Mouse (Mus musculus): ENCODE data around the gene Fignl1. TPM values are rescaled to one million over a fixed set of nuclear protein-coding genes. Genes with fewer than 3 reads are reported as not detected.

Gene Fignl1
- 0.67 and 1.6 TPM in 2 replicates for polyA plus RNA-seq (2012; rRNA removed)

GRCm38 (mm10) chr11:11808820-11809403 is at the start of gene Fignl1:
Gene Fignl1 (minus strand): TSS chr11:11808962.
- no peak for DNase-seq (ENCODE audit: low read depth)

- no peak for DNase-seq (ENCODE audit: low read depth)
Measured at GRCm38 (mm10) chr11:11856959-11857358, 48.2 kb upstream of the Fignl1 start.

- no peak for DNase-seq (ENCODE audit: low read depth)
Measured at GRCm38 (mm10) chr11:11855685-11856131, 46.9 kb upstream of the Fignl1 start.

- no peak for DNase-seq (ENCODE audit: low read depth)
Measured at GRCm38 (mm10) chr11:11855061-11855672, 46.4 kb upstream of the Fignl1 start.

GRCm38 (mm10) chr11:11853731-11854461 is 45.1 kb upstream of the Fignl1 start:
- no peak for DNase-seq (ENCODE audit: low read depth)

- no peak for DNase-seq (ENCODE audit: low read depth)
Measured at GRCm38 (mm10) chr11:11851957-11852505, 43.3 kb upstream of the Fignl1 start.

- DNase-seq (ENCODE audit: low read depth), result no peak
Measured at GRCm38 (mm10) chr11:11850476-11851267, 41.9 kb upstream of the Fignl1 start.

- no peak for DNase-seq (ENCODE audit: low read depth)
Measured at GRCm38 (mm10) chr11:11849513-11850311, 41.0 kb upstream of the Fignl1 start.

- DNase-seq (ENCODE audit: low read depth), result no peak
Measured at GRCm38 (mm10) chr11:11848467-11848866, 39.7 kb upstream of the Fignl1 start.

- DNase-seq (ENCODE audit: low read depth), result no peak
Measured at GRCm38 (mm10) chr11:11845044-11845443, 36.3 kb upstream of the Fignl1 start.

- no peak for DNase-seq (ENCODE audit: low read depth)
Measured at GRCm38 (mm10) chr11:11844367-11844971, 35.7 kb upstream of the Fignl1 start.

GRCm38 (mm10) chr11:11841590-11841989 is 32.8 kb upstream of the Fignl1 start:
- DNase-seq (ENCODE audit: low read depth), result no peak

- DNase-seq (ENCODE audit: low read depth), result no peak
Measured at GRCm38 (mm10) chr11:11840746-11841145, 32.0 kb upstream of the Fignl1 start.

GRCm38 (mm10) chr11:11839874-11840273 is 31.1 kb upstream of the Fignl1 start:
- DNase-seq (ENCODE audit: low read depth), result no peak

- no peak for DNase-seq (ENCODE audit: low read depth)
Measured at GRCm38 (mm10) chr11:11837384-11837783, 28.6 kb upstream of the Fignl1 start.

- DNase-seq (ENCODE audit: low read depth), result no peak
Measured at GRCm38 (mm10) chr11:11836713-11837370, 28.1 kb upstream of the Fignl1 start.

GRCm38 (mm10) chr11:11836262-11836661 is 27.5 kb upstream of the Fignl1 start:
- DNase-seq (ENCODE audit: low read depth), result no peak

GRCm38 (mm10) chr11:11835791-11836190 is 27.0 kb upstream of the Fignl1 start:
- DNase-seq (ENCODE audit: low read depth), result no peak

GRCm38 (mm10) chr11:11835361-11835760 is 26.6 kb upstream of the Fignl1 start:
- DNase-seq (ENCODE audit: low read depth), result no peak

GRCm38 (mm10) chr11:11833100-11833499 is 24.3 kb upstream of the Fignl1 start:
- no peak for DNase-seq (ENCODE audit: low read depth)

Measured in gonadal fat pad, adult 2 months (tissue).